In genomic region chr9:78374397-78374796, GRCm38 (mm10) we compare ENCODE assay signal across 31 mouse cellular contexts. TPM values are rescaled to one million over a fixed set of nuclear protein-coding genes. Genes with fewer than 3 reads are reported as not detected.
"Had no signal": no experiment of that assay in that cellular context is flagged by ENCODE, and none has a peak within 500 bp of the region (broad histone marks: within the 10 kb centered on the region; RNA-seq: fewer than 3 reads in every experiment).

No protein-coding gene starts in this region.

- H3K4me3 ChIP-seq: gastrocnemius, adult 2 months; heart, embryonic 13.5 days; heart, embryonic 15.5 days; hindbrain, embryonic 13.5 days; hindbrain, embryonic 15.5 days; intestine, embryonic 15.5 days; layer of hippocampus, adult 2 months; limb, embryonic 13.5 days; limb, embryonic 15.5 days; liver, embryonic 12.5 days had no signal

- H3K4me2 ChIP-seq: heart, embryonic 11.5 days; heart, embryonic 13.5 days; heart, embryonic 15.5 days; hindbrain, embryonic 13.5 days; hindbrain, embryonic 15.5 days; intestine, embryonic 15.5 days; limb, embryonic 13.5 days; limb, embryonic 15.5 days; liver, embryonic 12.5 days had no signal

- H3K36me3 ChIP-seq: heart, embryonic 13.5 days; heart, embryonic 15.5 days; hindbrain, embryonic 13.5 days; hindbrain, embryonic 15.5 days; intestine, embryonic 15.5 days; limb, embryonic 13.5 days; limb, embryonic 15.5 days; liver, embryonic 12.5 days had no signal

- H3K27ac ChIP-seq: gastrocnemius, adult 2 months; heart, embryonic 13.5 days; heart, embryonic 15.5 days; hindbrain, embryonic 13.5 days; hindbrain, embryonic 15.5 days; intestine, embryonic 15.5 days; layer of hippocampus, adult 2 months; limb, embryonic 13.5 days; limb, embryonic 15.5 days; liver, embryonic 12.5 days; liver, embryonic 14.5 days had no signal

- ATAC-seq: inflammation-experienced regulatory T-cells, adult 6 months; intestine, postnatal 0 days; liver, embryonic 12.5 days had no signal

- H3K9ac ChIP-seq: heart, embryonic 13.5 days; heart, embryonic 15.5 days; hindbrain, embryonic 13.5 days; hindbrain, embryonic 15.5 days; intestine, embryonic 15.5 days; limb, embryonic 13.5 days; limb, embryonic 15.5 days; liver, embryonic 12.5 days; liver, embryonic 14.5 days had no signal

- H3K27me3 ChIP-seq: hindbrain, embryonic 15.5 days; intestine, embryonic 15.5 days; limb, embryonic 13.5 days; limb, embryonic 15.5 days had no signal

- DNase-seq: gastrocnemius, adult 2 months; gastrocnemius, postnatal 10 days; gastrocnemius, postnatal 25 days; heart, adult 18-20 months; heart, postnatal 14 days; heart, postnatal 36 days; kidney, adult 18-20 months; kidney, adult 8-10 months; kidney, postnatal 10 days; kidney, postnatal 25 days; kidney, postnatal 4 days; left cerebral cortex, postnatal 4 days had no signal

- H3K9me3 ChIP-seq: heart, embryonic 13.5 days; heart, embryonic 15.5 days; hindbrain, embryonic 13.5 days; hindbrain, embryonic 15.5 days; intestine, embryonic 15.5 days; limb, embryonic 13.5 days; limb, embryonic 15.5 days; liver, embryonic 12.5 days had no signal

RNA-seq across cellular contexts. Expression of gene Ooep, which starts 4.1 kb away (rescaled TPM):
- polyA plus RNA-seq: inflammation-experienced regulatory T-cells, adult 6 months; liver, adult 2 months; liver, embryonic 12.5 days had no signal

RNA-seq across cellular contexts. Expression of gene Dppa5a, which starts 6.4 kb away (rescaled TPM):
- polyA plus RNA-seq: heart, embryonic 11.5 days; heart, embryonic 13.5 days; heart, embryonic 15.5 days; heart, postnatal 0 days; inflammation-experienced regulatory T-cells, adult 6 months; intestine, embryonic 15.5 days; intestine, postnatal 0 days; kidney, embryonic 14.5 days; limb, embryonic 11.5 days; liver, adult 2 months; liver, embryonic 12.5 days; liver, embryonic 14.5 days had no signal

RNA-seq across cellular contexts. Expression of gene Gsta2, which starts 18.8 kb away (rescaled TPM):
- polyA plus RNA-seq: heart, embryonic 11.5 days; heart, embryonic 13.5 days; heart, embryonic 15.5 days; heart, postnatal 0 days; hindbrain, embryonic 11.5 days; hindbrain, embryonic 13.5 days; hindbrain, embryonic 15.5 days; inflammation-experienced regulatory T-cells, adult 6 months; limb, embryonic 11.5 days had no signal

RNA-seq across cellular contexts. Expression of gene Ddx43, which starts 21.2 kb away (rescaled TPM):
- polyA plus RNA-seq: heart, embryonic 11.5 days; heart, postnatal 0 days; liver, adult 2 months; liver, embryonic 12.5 days had no signal

RNA-seq across cellular contexts. Expression of gene Omt2b, which starts 47.0 kb away (rescaled TPM):
- polyA plus RNA-seq: heart, embryonic 11.5 days; heart, embryonic 13.5 days; heart, embryonic 15.5 days; heart, postnatal 0 days; hindbrain, embryonic 11.5 days; hindbrain, embryonic 13.5 days; hindbrain, embryonic 15.5 days; inflammation-experienced regulatory T-cells, adult 6 months; intestine, embryonic 15.5 days; intestine, postnatal 0 days; kidney, embryonic 14.5 days; kidney, embryonic 16.5 days; limb, embryonic 11.5 days; limb, embryonic 13.5 days; limb, embryonic 15.5 days; liver, adult 2 months; liver, embryonic 12.5 days; liver, embryonic 14.5 days had no signal
